Mouse (Mus musculus) ES-E14 (cell line): ENCODE data around the gene Samd7. TPM values are rescaled to one million over a fixed set of nuclear protein-coding genes. Genes with fewer than 3 reads are reported as not detected.
"Not testable (repeated sequence)": the region's sequence is repeated elsewhere in the genome, so short reads cannot be mapped to it uniquely, and the experiment has no call there.

Source experiments
- DNase-seq: peaks from one replicate; pipeline ENCODE4 v3.0.0-alpha.2; 2013; ENCODE audit warnings: low read depth, low spot score
- H3K27ac ChIP-seq: 2 replicates; pipeline ENCODE4 v1.5.1; 2012; ENCODE audit warnings: low read depth, mild to moderate bottlenecking, low read length, moderate library complexity, mixed read lengths; ENCODE audit not compliant: poor library complexity, insufficient read depth, severe bottlenecking
- H3K36me3 ChIP-seq: 2 replicates; pipeline ENCODE4 v1.6.1; 2012; ENCODE audit warnings: mild to moderate bottlenecking, low read length, moderate library complexity, mixed read lengths; ENCODE audit not compliant: control insufficient read depth, poor library complexity, insufficient read depth, severe bottlenecking
- H3K4me1 ChIP-seq, 2 experiments: fragments of 150-350 bp in 1 of 2; sonication (generic) in 1 of 2; 2 replicates each; pipeline ENCODE4 v1.6.1; 2012; ENCODE audit warnings: low read length in 2 of 2, mild to moderate bottlenecking in 1 of 2, mixed read lengths in 1 of 2; ENCODE audit not compliant: control insufficient read depth in 2 of 2, insufficient read depth in 2 of 2, poor library complexity in 1 of 2
- H3K4me3 ChIP-seq, 2 experiments: fragments of 150-350 bp in 1 of 2; sonication (generic) in 1 of 2; 2 replicates each; pipeline ENCODE4 v1.5.1; 2012; ENCODE audit warnings: low read length in 2 of 2, low read depth in 1 of 2, mild to moderate bottlenecking in 1 of 2, mixed read lengths in 1 of 2; ENCODE audit not compliant: insufficient read depth in 1 of 2, poor library complexity in 1 of 2, severe bottlenecking in 1 of 2
- H3K9ac ChIP-seq: 2 replicates; pipeline ENCODE4 v1.6.1; 2012; ENCODE audit warnings: low read depth, mild to moderate bottlenecking, low read length, mixed read lengths; ENCODE audit not compliant: poor library complexity, insufficient read depth, severe bottlenecking
- H3K9me3 ChIP-seq: fragments of 150-350 bp; sonication (generic); 2 replicates; pipeline ENCODE4 v1.6.1; 2012; ENCODE audit warnings: low read depth, mild to moderate bottlenecking, low read length; ENCODE audit not compliant: control insufficient read depth, insufficient read depth
- CHD2 ChIP-seq: IDR thresholded peaks from 2 replicates; pipeline ENCODE4 v1.6.1; 2014; ENCODE audit warnings: mild to moderate bottlenecking, low read depth, low read length, inconsistent platforms
- HCFC1 ChIP-seq: IDR thresholded peaks from 2 replicates; pipeline ENCODE4 v1.6.1; 2012; ENCODE audit warnings: low read length, inconsistent platforms, borderline replicate concordance; ENCODE audit not compliant: insufficient read depth
- MAFK ChIP-seq: IDR thresholded peaks from 2 replicates; pipeline ENCODE4 v1.6.1; 2014; ENCODE audit warnings: mild to moderate bottlenecking, low read depth, low read length, inconsistent platforms; ENCODE audit not compliant: insufficient read depth
- ZC3H11A ChIP-seq: IDR thresholded peaks from 2 replicates; pipeline ENCODE4 v1.6.1; 2012; ENCODE audit warnings: low read depth, mild to moderate bottlenecking, inconsistent platforms, low read length, borderline replicate concordance
- ZNF384 ChIP-seq: IDR thresholded peaks from 2 replicates; pipeline ENCODE4 v1.6.1; 2012; ENCODE audit warnings: low read depth, low read length, inconsistent platforms
- in situ Hi-C, 2 experiments: fragments of 600-800 bp; cut with MboI; formaldehyde crosslinking; loops; one replicate each; pipeline ENCODE4 v1.15.1; 2025; ENCODE audit warnings: low sequenced_read_pairs in 2 of 2, inconsistent platforms in 1 of 2; ENCODE audit not compliant: unreplicated experiment in 2 of 2
- total RNA-seq: library from RNA; depleted of rRNA; stranded (reverse); fragments of 300-350 nt; gene quantifications from 2 replicates; pipeline ENCODE4 v1.2.3, GENCODE M21; 2012; rRNA removed

Samd7 gene
- 0.21 and 0.49 TPM in 2 replicates for total RNA-seq

DNA sequence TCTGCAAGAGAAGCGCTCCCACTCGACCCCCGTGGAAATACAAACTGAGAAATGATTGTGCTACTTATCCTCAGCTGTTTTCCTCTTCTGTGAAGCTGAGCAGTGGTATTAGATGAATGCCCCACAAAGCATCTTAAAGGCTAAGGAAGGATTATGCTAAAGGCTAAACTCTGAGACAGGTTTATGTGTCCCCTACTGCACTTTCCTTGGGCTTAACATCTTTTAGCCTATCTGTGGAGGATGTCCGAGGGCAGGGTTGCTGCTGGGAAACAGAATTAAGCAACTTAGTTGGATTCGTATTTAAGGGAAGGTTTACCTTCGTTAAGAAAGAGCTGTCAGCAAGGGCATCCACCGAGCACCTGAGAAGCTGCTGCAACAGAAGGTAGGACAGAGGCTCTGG, at the start of gene Samd7:
Samd7 (plus strand) TSS at position 288 of the 400 bp plus-strand sequence.
- Histone ChIP-seq H3K9me3 (no peaks in the 10 kb centered on the region), H3K4me3 (no peak within 1 kb of the TSS), H3K36me3 (no peaks in the 10 kb centered on the region), H3K9ac (no peak within 1 kb of the TSS), H3K27ac (no peak within 1 kb of the TSS; the same call in 1 of the 2 replicates), H3K4me1 (no peaks in the 10 kb centered on the region)
- no peak for DNase-seq
- TF ChIP-seq ZNF384 (no peak), HCFC1 (no peak), ZC3H11A (no peak), CHD2 (no peak), MAFK (no peak)
- in situ Hi-C loops, result no loop called here

- DNase-seq, result peak; percentile 69
- H3K4me3 ChIP-seq, result no peak overlapping the region
- TF ChIP-seq ZNF384 (no peak), ZC3H11A (peak; percentile 44; the same call in 1 of the 2 replicates)
These were observed 49.7 kb upstream of the Samd7 start for GRCm38 (mm10) chr3:30696346-30696745.

GRCm38 (mm10) chr3:30697891-30698290, 48.2 kb upstream of the Samd7 start:
- no peak overlapping the region for H3K27ac ChIP-seq
- DNase-seq, result no peak
- H3K4me1 ChIP-seq, result peaks cover 6 to 8% of the 10 kb centered on the region in 2 experiments; a peak in 1 of 4 replicates
- in situ Hi-C loops, result no loop called here
- no peak for TF ChIP-seq MAFK
- TF ChIP-seq HCFC1, result no peak
- TF ChIP-seq ZC3H11A, result no peak
- no peak for TF ChIP-seq ZNF384
- no peak overlapping the region for H3K9ac ChIP-seq
- H3K36me3 ChIP-seq, result peaks cover 2% of the 10 kb centered on the region; the same call in 1 of the 2 replicates
- H3K4me3 ChIP-seq, result no peak overlapping the region
- no peaks in the 10 kb centered on the region for H3K9me3 ChIP-seq

More at GRCm38 (mm10) chr3:30696346-30696745, 49.7 kb upstream of the Samd7 start:
- Histone ChIP-seq H3K9ac (no peak overlapping the region), H3K27ac (no peak overlapping the region), H3K36me3 (peaks cover 2% of the 10 kb centered on the region; the same call in 1 of the 2 replicates), H3K4me1 (peaks cover 4 to 6% of the 10 kb centered on the region in 2 experiments; a peak in 1 of 4 replicates), H3K9me3 (no peaks in the 10 kb centered on the region)
- in situ Hi-C loops, result no loop called here

- H3K27ac ChIP-seq, result peak within 1 kb of the TSS; percentile 36; the same call in 1 of the 2 replicates
These were observed 46.2 kb upstream of the Samd7 start, which contains the start of gene Lrrc31 for GRCm38 (mm10) chr3:30699711-30700505. Gene Lrrc31 (minus strand): TSS chr3:30699843.

DNA sequence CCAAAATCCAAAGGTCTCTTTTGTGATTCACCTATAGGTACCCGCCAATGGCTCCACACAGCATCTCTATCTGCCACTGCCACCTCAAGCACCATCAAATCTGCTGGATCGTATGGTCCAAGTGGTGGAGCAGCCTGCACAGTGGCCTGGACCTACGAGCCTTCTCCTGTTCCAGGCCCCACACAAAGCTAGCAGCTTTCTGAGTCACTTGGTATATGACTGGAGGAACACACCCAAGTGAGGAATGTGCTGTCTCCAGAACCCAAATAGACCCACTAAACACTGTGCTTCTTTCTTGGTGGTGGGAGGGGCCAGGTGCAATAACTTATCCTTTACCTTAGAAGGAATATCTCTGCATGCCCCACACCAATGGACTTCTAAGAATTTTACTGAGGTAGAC, 40.1 kb upstream of the Samd7 start:
- H3K27ac ChIP-seq, result no peak overlapping the region
- no peaks in the 10 kb centered on the region for H3K36me3 ChIP-seq
- TF ChIP-seq CHD2 (no peak), MAFK (no peak), ZNF384 (no peak)
- H3K9ac ChIP-seq, result no peak overlapping the region
- H3K4me3 ChIP-seq, result no peak overlapping the region
- no peak for DNase-seq
- peaks cover 2 to 3% of the 10 kb centered on the region in 2 experiments; a peak in 1 of 4 replicates for H3K4me1 ChIP-seq
- no peaks in the 10 kb centered on the region for H3K9me3 ChIP-seq
- in situ Hi-C loops, result no loop called here

More at GRCm38 (mm10) chr3:30699711-30700505, 46.2 kb upstream of the Samd7 start, which contains the start of gene Lrrc31:
- H3K4me3 ChIP-seq, result peak within 1 kb of the TSS; percentile 56 to 69
- H3K9me3 ChIP-seq, in situ Hi-C loops, H3K36me3 ChIP-seq, H3K4me1 ChIP-seq: not testable (repeated sequence)
- DNase-seq, result peak; percentile 73
- peak within 1 kb of the TSS; percentile 60 for H3K9ac ChIP-seq
